Mouse (Mus musculus): ENCODE measurements around the gene Ttn.

- TF ChIP-seq CTCF (IDR thresholded peaks at IDR 0.05; ENCODE audit: extremely low read depth, insufficient read depth, low read length) (no peak), POLR2A (IDR thresholded peaks at IDR 0.05; ENCODE audit: extremely low read depth, insufficient read depth, low read length) (no peak)
Measured at GRCm38 (mm10) chr2:77003148-77003547, 20.8 kb upstream of the Ttn start.

Data from cortical plate, adult 2 months (tissue).